Mouse (Mus musculus) kidney, adult 18-20 months (tissue): ENCODE data around the gene Tuba1a.
"Not testable (repeated sequence)": the region's sequence is repeated elsewhere in the genome, so short reads cannot be mapped to it uniquely, and the experiment has no call there.

Experiments
- DNase-seq: peaks from one replicate; pipeline ENCODE4 v3.0.0; 2021

Gene Tuba1a

DNA sequence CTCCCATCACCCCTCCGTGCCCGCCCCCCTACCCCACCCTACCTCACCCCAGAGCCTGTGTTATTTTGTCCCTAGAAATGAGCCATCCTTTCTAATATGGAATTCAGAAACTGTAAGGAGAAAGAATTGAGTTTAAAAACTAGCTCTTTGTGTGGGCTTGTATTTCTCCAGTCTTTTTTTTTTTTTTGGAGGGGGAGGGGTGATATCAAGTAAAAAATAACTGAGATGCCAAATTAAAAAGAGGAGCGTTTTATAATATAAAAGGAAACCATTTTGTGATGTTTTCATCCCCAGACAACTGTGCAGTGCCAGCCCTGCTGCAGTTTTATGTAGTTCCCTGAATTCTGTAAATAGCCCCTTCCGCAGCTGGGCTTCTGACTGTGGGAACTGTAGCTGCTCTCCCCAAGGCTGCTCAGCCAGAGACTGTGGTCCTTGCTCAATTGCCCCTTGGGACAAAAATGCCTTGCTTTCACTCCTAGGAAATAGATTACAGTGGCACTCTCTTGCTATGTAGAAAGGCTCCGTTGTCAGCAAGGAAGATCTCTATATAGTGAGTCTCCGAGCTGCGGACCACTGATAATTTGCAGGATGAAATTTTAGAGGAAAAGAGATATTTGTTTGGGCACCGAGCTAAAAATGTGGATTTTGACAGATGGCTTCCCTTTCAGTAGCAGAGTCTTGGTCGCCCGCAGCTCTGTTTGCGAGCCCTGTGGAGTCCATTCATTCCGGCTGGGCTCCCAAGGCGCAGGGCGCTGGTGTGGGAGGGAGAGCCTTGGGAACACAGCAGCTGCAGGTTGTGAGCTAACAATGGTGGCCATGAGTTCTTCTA, 1.1 kb upstream of the Tuba1a start:
- no peak for DNase-seq

DNA sequence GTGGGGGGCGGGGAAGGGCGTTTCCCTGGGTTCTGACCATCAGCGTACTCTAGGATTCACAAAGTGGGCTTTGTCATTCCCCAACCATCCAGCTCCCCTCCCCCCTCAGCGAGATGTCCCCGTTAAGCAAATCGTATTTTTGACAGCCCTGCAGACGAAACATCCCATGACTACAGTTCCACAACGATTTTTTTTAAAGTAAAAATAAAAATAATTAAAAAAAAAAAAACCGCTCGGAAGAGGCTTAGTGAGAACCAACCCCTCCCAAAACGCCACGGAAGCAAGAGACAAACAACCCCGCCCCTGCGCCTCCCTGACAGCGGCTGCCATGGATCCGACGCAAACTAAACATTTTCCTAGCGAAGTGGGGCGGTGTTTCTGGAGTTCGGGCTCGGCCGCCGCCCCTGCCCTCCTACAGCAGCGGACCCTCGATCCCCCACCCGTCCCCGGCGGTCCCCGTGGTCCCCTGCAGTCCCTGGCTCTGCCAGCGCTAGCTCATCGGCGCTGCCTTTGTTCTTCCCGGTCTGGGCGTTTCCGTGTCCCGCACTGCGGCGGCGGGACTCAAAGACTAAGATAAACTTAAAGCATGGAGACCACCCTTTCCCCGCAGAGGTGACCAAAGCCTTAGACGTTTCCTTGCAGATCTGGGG, 627 bp downstream of the Tuba1a start:
- DNase-seq, result peak; percentile 81

DNA sequence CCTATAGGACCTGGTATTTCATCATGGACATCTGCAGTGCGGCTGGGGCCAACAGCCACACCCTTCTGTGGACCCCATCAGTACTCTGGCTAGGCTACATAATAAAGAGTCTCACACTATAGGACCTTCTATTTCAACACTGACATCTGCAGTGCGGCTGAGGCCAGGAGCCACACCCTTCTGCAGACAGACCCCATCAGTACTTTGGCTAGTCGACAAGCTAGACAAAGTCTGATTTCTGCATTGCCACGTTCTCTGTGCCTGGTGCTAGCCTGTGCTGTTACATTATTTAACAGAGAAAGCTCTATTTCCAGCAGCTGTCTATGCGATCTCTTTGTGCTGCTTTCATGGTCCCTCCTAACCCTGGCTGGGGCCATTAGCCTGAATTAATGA, 1.4 kb downstream of the Tuba1a start:
- no peak for DNase-seq

DNA sequence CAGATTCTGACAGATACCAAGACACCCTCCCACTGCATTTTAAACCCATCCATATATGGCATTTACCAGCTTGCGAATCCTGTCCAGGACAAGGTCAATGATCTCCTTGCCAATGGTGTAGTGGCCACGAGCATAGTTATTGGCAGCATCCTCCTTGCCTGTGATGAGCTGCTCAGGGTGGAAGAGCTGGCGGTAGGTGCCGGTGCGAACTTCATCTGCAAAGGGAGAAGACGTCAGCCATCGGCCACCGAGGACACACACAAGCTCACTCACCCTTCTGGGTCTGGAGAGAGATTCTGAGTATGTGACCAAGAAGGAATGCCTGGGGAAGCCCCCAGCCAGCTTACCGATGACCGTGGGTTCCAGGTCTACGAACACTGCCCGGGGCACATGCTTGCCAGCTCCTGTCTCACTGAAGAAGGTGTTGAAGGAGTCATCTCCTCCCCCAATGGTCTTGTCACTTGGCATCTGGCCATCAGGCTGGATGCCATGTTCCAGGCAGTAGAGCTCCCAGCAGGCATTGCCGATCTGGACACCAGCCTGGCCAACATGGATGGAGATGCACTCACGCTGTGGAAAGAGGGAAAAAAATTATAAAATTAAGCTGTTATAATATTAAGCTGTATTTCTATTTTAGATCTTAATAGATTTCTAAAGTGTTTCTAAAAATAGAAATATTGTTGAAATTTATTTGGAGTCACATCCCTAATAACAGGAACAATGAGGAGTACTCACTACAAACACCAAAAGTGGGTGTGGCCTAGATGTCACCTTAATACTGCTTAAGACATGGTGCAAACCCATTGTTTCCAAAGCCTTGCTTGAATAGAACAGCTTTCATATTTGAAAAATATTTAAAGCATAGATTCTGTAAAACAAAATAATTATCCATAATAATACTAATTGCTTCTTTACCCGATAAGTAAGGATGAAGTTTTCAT, 2.1 kb downstream of the Tuba1a start:
- not testable (repeated sequence) for DNase-seq

DNA sequence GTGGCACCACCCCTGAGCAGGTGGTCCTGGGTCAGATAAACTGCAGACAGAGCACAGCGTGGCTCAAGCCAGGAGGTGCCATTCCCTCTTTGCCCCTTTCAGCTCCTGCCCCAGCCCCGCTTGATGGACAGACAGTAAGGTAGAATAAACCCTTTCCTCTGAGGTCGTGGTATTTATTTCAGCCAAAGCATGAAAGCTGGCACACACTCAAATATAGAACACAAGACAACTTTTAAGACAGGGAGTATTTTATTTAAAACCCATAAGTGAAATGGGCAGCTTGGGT, 4.0 kb downstream of the Tuba1a start:
- no peak for DNase-seq

DNA sequence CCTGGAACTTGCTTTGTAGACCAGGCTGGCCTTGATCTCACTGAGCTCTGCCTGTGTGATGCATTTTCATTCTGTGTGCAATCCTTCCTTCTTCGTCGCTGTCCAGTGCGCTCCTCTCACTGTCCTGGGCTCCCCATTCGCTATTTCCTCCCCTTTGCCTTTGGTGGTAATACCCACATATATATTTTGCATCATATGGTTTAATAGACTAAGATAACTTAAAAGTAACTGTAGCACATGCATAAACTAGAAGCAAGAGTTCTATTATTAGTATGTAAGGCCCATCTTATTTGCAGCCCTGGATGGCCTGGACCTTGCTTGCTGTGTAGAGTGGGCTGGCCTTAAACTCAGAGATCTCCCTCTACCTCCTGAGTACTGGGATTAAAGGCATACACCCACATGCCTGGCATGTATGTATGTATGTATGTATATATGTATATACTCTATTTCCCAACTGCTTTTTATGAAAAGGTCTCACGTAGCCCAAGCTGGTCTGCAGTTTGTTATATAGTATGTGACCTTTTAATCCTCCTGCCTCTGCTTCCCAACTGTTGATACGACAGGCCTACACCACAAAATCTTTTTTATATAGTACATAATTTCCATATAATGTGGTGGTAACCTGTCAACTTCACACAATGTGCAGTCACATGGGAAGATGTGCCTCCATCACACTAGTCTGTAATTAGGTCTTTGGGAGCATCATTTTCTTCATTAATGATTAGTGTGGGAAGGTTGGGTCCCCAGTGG, 4.5 kb downstream of the Tuba1a start:
- no peak for DNase-seq

DNA sequence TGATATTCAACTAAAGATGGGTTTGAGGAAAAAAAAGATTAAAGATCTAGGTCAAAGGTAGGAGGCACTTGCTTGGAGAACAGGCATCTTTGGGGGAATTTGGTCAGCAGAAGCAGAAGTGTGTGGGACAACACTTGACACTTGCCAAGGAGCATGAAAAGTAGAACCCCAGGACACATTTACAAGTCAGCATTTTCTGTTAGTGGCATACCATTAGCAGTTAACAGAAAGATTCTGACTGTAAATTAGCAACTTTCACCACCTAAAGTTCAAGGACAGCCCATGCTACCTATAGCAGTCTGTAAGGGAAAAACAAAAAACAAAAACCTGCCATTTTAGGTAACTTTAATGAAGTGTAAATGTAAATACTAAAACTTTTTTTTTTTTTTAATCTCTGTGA, 5.1 kb downstream of the Tuba1a start:
- DNase-seq, result no peak

DNA sequence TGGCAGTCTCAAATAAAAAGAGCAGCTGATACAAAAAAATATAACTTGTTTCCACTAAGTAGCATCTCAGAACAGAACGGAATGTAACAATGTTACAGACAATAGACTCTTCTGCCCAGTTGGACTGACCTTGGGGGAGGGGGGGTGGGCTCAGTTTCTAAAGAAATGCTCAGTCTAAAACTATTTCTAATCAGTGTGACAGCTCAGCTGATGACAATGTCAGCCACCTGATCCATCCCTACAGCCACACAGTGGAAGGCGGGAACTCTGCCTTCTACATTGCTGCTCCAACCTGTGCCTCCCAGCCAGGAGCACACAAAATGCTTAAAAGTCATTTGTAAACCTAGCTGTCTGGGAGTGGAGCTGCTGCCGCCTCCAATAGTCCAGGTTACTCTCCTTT, 5.6 kb downstream of the Tuba1a start:
- no peak for DNase-seq

DNA sequence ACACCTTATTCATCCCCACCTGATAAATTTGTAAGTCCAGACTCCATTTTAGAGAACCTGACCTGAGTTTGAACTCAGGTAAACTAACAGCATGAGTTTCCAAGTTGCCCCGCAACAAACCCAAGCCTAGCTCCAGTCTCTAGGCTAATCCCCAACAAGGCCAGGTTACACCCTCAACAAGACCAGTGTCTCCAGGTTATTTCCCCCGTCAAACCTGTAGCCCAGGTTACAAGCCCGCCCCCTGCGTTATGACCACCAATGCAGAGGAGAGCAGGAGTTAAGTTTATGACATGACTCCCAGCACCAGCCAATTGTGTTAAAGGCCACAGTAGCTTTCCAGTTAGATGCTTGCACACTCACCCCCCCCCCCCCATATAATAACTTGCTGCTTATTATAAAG, 10.4 kb downstream of the Tuba1a start:
- DNase-seq, result no peak

DNA sequence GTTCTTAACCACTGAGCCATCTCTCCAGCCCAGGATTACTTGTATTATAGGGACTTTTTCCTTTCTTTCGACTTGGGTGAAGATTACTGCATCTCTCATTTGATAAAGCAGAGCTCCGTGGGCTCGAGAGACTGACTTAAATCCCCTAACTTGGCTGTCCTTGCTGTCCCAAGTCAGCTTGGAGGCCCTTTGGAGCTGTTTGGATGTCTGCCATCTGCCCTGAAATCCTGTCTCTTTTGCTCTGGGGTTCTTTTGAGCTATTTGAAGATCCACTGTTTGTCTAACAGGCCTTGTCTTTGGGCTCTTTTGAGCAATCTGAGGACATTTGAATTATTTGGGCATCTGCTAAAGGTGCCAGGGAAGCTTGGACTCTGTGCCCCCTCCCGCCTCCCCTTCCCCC, 11.4 kb downstream of the Tuba1a start:
- DNase-seq, result no peak

DNA sequence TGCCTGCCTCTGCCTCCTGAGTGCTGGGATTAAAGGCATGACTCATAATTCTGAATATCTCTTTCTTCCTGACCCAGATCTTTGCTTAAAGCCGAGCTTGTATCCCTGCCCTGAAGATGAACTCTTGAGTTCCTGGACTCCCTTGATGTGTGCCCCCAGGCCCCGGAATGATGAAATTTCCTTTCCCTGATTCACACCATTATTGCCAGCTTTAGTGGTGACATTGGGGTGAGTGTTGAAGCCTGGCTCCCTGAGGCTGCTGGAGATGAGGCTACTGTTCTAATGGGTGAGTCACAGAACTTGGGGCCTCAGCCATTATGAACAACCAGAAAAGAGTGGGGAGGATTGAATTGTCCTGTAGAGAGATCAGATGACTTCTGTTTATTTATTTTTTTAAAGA, 12.0 kb downstream of the Tuba1a start:
- no peak for DNase-seq

DNA sequence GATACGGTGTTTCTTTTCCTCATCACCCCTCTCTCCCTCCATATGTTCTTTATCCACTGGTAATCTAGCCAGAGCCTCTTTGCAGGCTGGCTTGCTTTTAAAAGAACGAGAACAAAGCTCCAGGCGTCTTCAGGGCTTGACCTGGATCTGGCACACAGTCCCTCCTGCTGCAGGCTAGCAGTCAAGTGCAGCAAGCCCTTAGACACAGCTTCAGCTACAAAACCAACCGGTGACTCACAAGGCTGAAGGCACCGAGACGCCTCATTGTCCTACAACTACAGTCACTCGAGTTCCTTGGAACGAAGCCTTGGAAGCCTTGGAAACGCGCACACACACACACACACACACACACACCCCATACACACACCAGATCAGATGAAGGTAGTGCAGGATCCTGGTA, 12.7 kb downstream of the Tuba1a start:
- DNase-seq, result no peak

DNA sequence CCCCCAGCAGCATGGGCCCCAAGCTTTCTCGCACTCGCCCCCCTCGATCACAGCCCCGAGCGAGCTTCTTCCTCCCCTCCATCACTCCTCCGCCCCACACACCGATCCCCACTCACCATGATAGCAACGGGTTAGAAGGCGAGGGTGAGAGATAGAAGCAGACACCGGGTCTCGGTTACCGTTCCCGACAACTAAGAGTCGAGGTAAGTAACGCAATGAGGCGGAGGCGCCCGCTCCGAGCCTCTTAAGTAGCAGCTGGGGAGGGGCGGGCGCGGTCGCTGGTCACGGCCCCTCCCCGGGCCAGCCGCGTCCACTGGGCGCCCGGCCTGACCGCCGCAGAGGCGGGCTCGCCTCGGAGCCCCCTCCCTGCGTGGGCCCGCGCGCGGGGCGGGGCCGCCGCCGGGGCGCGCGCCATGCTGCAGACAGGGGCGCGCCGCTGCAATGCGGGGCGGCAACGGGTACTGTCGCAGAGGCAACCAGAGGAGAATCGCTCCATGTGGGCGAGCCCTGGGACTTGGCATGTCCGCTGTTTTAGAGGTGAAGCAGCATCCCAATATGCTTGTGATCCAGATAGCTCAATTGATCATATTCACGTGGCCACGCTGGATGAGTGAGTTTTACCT, 19.2 kb downstream of the Tuba1a start, which contains the start of gene Tuba1b:
Gene Tuba1b (minus strand): TSS at position 349 of the 623 bp plus-strand sequence.
- DNase-seq, result peak; percentile 91

DNA sequence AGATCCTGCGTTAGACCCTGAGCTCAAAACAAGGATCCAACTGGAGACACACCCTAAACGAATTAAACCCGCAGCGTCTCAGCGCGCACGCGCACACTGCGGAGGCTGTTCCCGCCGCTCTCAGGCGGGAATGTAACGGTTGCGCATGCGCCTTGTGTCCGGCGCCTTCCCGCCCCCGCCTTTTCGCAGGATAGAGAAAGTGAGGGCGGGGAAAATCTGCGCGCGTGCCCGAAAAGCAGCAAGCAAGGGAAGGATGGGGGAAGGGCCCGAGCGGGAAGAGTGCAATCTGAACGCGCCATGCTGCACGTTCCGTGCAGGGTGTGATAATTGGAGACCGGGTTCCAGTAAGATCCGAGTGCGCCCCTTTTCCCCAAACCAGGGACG, 19.7 kb downstream of the Tuba1a start:
- peak; percentile 95 for DNase-seq

DNA sequence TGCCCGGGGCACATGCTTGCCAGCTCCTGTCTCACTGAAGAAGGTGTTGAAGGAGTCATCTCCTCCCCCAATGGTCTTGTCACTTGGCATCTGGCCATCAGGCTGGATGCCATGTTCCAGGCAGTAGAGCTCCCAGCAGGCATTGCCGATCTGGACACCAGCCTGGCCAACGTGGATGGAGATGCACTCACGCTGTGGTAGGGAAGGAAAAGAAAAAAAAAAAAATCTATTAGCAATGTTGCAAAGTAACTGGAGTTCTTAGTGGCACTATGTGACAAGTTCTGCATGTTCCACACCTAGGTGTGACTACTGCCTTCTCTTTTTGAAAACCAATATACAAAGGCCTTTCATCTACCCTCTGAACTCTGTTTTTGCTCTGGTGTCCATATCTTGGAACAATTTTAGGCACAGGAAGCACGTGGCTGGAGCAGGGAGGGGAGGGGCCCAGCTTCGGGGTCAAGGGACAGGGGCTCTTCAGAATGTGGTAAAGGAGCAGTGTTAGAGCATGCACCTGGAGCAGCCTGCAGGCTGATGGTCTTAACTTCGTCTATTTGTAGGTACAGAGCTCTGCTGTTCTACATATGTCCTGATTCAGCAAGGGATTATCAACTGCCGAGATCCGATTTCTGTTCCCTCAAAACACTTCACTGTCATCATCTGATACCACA, 20.4 kb downstream of the Tuba1a start:
- DNase-seq, result not testable (repeated sequence)

DNA sequence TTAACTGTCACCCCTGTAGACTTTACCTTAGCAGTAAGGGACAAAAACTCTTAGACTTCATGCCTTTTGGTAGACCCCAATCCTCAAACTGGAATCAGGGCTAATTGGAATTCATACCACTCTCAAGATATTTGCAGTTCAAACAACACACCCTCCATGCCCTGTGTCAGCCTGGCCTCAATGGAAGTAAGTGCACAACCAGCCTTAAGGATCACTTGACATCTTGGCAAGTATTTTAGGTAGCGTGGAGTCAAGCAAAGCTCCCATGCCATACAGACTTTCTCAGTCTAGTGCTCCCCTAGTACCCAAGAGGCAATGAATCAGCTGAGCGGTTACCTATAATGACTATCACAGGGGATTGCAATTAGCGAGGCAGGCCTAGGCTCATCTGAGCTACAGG, 22.5 kb downstream of the Tuba1a start:
- DNase-seq, result no peak

DNA sequence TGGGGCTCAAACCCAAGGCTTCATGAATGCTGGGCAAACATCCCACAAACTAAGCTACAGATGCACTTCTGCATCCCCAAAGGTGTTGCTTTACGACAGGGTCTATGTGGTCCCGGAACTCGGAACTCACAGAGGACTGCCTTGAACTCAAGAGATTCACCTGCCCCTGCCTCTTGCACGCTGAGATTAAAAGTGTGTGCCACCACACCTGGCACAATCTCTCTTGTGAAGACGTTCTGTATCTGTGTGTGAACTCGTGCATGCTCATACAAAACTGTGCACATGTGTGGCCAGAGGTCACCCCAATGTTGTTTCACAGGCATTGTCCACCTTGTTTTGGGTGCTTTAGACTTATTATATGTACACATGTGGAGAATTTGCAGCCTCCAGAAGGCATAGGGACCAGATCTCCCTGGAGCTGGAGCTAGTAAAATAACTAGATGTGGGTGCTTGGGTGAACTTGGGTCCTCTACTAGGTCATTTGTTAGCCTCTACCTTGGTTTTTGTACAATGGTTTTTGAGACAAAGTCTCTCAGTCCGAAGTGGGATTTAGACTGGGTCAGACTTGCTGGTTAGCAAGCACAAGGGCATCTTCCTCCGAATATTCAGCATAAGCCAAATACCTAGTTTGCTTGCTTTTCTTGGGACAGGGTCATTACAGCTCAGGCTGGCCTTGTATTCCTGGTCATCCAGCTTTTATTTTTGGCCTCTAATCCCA, 23.3 kb downstream of the Tuba1a start:
- no peak for DNase-seq

DNA sequence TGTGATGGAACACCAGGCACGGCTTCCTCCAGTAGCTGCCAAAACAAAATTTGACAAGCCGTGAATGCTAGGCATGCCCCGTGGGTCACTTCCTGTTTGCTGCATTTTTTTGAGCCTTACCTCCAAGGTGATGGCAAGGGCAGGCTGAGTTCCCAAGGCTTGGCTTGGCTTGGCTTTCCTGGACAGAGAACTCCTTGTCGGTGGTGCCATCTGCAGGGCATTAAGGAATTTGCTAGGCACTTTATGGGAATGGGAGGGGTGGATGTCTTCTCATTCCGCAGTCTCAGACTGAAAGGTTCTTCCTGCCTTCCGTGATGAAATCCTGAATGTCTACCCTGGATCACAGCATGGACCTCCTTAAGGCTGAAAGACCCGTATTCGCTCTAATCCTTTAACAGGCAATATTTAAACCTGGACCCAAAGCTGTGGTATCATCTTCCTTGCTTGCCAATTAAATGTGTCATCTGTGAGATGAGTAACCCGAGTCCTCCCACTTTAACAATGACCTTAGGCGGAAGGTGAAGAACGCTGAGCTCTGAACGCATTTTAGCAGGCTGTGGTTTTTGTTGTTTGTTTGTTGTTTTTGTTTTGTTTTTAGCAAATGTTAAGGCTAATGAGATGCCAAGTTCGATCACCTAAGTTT, 24.8 kb downstream of the Tuba1a start:
- DNase-seq, result peak; percentile 87

DNA sequence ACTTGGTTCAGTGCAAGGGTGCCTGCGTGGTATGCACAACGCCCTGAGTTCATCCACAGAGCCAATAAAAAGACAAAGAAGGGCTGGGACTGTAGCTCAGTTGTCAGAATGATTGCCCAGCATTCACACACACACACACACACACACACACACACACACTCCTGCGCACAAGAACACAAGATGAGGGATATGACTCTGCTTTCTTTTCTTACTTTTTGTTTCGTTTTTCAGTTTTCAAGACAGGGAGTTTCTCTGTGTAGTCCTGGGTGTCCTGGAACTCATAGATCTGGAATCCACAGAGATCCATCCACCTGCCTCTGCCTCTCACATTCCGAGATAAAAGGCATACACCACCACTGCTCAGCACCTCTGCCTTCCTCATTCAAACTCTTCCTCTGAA, 25.9 kb downstream of the Tuba1a start:
- DNase-seq, result no peak

DNA sequence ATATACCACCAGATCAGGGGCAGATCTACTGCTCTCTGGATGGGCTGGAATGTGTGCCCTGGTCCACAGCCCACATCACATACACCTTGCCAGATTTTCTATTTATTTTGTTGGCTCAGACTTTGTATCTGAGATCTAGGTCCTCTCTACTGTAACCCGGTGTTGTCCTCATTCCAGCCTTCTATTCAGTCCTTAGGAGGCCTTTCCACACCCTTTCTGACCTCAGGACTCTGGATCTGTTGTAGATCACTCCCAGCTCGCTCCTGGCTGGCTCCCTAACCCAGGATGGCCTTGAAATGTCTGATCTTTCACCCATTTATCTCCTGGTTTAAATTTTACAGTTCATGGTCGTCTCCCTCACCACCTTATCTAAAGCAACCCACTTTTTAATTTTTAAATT, 28.8 kb downstream of the Tuba1a start:
- DNase-seq, result no peak
